Mouse (Mus musculus) C2C12 (cell line): ENCODE data around the gene Klhl35.

Experiments used
- CEBPB ChIP-seq: IDR thresholded peaks from one replicate; pipeline ENCODE4 v1.6.1; 2011; ENCODE audit warnings: low read depth, mild to moderate bottlenecking, control low read depth, moderate library complexity
- CTCF ChIP-seq: IDR thresholded peaks from one replicate; pipeline ENCODE4 v1.5.1; 2011; ENCODE audit not compliant: control insufficient read depth, insufficient read depth, insufficient read length
- USF1 ChIP-seq: IDR thresholded peaks from one replicate; pipeline ENCODE4 v1.6.1; 2011; ENCODE audit warnings: low read depth, mild to moderate bottlenecking, control low read depth, moderate library complexity

- TF ChIP-seq CTCF, result no peak
- no peak for TF ChIP-seq CEBPB
- no peak for TF ChIP-seq USF1
Measured at GRCm38 (mm10) chr7:99518954-99519644, 53.3 kb downstream of the Klhl35 start.
